Mouse (Mus musculus) brain, adult 2 months (tissue): ENCODE results near the gene Tnni1.
A peak's percentile ranks its signal among the peaks of the same experiment; 100 is the strongest.

Experiments used
- DNase-seq: peaks from one replicate; pipeline ENCODE4 v3.0.0; 2011; ENCODE audit warnings: low read depth, low spot score

Tnni1 gene

GRCm38 (mm10) chr1:135800192-135800950, 21.1 kb downstream of the Tnni1 start:
- no peak for DNase-seq

GRCm38 (mm10) chr1:135807546-135807945, 28.3 kb downstream of the Tnni1 start:
- DNase-seq: no peak

- DNase-seq: no peak
These were observed 30.9 kb downstream of the Tnni1 start for GRCm38 (mm10) chr1:135810180-135810579.

- peak; percentile 79 for DNase-seq
These were observed 31.9 kb downstream of the Tnni1 start for GRCm38 (mm10) chr1:135811016-135811646.

- no peak for DNase-seq
These were observed 33.0 kb downstream of the Tnni1 start for GRCm38 (mm10) chr1:135812205-135812604.

- no peak for DNase-seq
These were observed 33.4 kb downstream of the Tnni1 start for GRCm38 (mm10) chr1:135812618-135813017.

GRCm38 (mm10) chr1:135813071-135813470, 33.8 kb downstream of the Tnni1 start:
- peak; percentile 41 for DNase-seq

- DNase-seq: no peak
These were observed 34.6 kb downstream of the Tnni1 start for GRCm38 (mm10) chr1:135813687-135814395.

GRCm38 (mm10) chr1:135814531-135814930, 35.3 kb downstream of the Tnni1 start:
- DNase-seq: no peak

GRCm38 (mm10) chr1:135817595-135817994, 38.4 kb downstream of the Tnni1 start:
- DNase-seq: no peak

- no peak for DNase-seq
These were observed 39.4 kb downstream of the Tnni1 start, which contains the start of gene Lad1 for GRCm38 (mm10) chr1:135818481-135819086. TSS of gene Lad1 (plus strand) at chr1:135818598.

GRCm38 (mm10) chr1:135820071-135820470, 40.8 kb downstream of the Tnni1 start:
- no peak for DNase-seq

GRCm38 (mm10) chr1:135820736-135821364, 41.6 kb downstream of the Tnni1 start:
- DNase-seq: peak; percentile 54

- DNase-seq: peak; percentile 63
These were observed 42.5 kb downstream of the Tnni1 start for GRCm38 (mm10) chr1:135821780-135822179.

- peak; percentile 81 for DNase-seq
These were observed 49.7 kb downstream of the Tnni1 start for GRCm38 (mm10) chr1:135828918-135829317.

GRCm38 (mm10) chr1:135834206-135834859, 55.1 kb downstream of the Tnni1 start:
- DNase-seq: peak; percentile 52

- no peak for DNase-seq
These were observed 55.7 kb downstream of the Tnni1 start for GRCm38 (mm10) chr1:135834983-135835382.

GRCm38 (mm10) chr1:135835716-135836483, 56.7 kb downstream of the Tnni1 start, which contains the start of gene Tnnt2:
TSS of gene Tnnt2 (plus strand) at chr1:135836354.
- DNase-seq: no peak

GRCm38 (mm10) chr1:135838626-135839025, 59.4 kb downstream of the Tnni1 start:
- DNase-seq: no peak

- no peak for DNase-seq
These were observed 59.8 kb downstream of the Tnni1 start for GRCm38 (mm10) chr1:135839065-135839464.
